Mouse (Mus musculus): ENCODE data around the gene Serpinf2.

DNA sequence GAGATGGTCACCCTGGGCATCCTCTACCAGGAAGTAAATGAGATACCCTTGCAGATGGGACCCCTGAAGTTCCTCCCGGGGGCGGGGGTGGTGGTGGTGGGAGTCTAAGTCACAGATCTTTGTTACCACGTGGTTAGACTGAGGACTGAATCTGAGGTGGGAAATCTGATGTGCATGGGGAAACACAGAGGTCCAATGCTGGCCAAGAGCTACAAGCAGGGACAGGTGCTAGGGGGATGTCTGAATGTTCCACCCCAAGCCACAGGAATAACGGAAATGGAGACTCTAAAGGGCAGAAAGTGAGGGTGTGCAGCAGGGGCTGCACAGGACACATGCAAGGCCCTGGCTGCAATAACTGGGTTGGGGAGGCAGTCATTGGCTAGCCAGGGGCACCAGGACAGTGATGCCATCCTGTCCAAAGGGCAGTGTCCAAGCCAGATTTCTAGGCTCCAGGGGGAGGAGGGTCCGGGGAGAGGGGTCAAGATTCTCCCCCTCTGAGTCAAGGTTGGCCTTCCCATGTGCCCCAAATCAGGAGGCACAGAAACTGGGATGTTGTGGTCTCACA is 18.5 kb downstream of the Serpinf2 start:
- no peak for TF ChIP-seq CTCF (IDR thresholded peaks at IDR 0.05; ENCODE audit: insufficient read depth, low read length)
- TF ChIP-seq POLR2A (IDR thresholded peaks at IDR 0.05; ENCODE audit: borderline replicate concordance, extremely low read depth, low read depth, low read length): no peak
